Mouse (Mus musculus): Measurements from ENCODE around the gene Cmip. TPM values are rescaled to one million over a fixed set of nuclear protein-coding genes. Genes with fewer than 3 reads are reported as not detected.

Gene Cmip
- polyA plus RNA-seq, 1 experiment from 2014 or later = 21.8 TPM

DNA sequence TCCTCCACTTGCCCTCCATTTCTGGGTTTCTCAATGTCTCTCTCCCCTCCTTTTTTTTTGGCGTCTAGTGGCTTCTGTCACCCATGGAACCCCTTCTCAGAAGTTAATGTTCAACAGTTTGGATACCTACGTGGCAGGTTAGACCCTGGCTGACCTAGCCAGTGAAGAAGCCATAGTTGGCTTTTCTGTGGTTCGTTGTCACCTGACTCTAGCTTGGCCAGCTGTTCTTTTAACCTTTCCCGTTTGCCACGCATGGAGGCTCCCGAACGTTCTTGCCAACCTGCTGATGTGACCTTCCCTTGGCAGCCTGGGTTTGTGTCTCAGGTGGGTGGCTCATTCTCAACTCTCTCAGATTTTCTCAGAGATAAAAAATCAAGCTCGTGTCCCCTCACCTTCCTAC is 60.6 kb downstream of the Cmip start:
- no peak overlapping the region for H3K9ac ChIP-seq
- no peaks in the 10 kb centered on the region for H3K36me3 ChIP-seq
- peaks cover 68% of the 10 kb centered on the region for H3K4me1 ChIP-seq
- H3K27me3 ChIP-seq = no peaks in the 10 kb centered on the region
- peak overlapping the region; percentile 59 for H3K27ac ChIP-seq
- no peaks in the 10 kb centered on the region for H3K9me3 ChIP-seq (replicated peaks)
- no peak overlapping the region for H3K4me3 ChIP-seq (replicated peaks)
- no peak overlapping the region for H3K4me2 ChIP-seq
- no peak for ATAC-seq (replicated peaks; ENCODE audit: low FRiP score)
- WGBS = 66% methylated on average over 8 of the region's 8 CpGs

DNA sequence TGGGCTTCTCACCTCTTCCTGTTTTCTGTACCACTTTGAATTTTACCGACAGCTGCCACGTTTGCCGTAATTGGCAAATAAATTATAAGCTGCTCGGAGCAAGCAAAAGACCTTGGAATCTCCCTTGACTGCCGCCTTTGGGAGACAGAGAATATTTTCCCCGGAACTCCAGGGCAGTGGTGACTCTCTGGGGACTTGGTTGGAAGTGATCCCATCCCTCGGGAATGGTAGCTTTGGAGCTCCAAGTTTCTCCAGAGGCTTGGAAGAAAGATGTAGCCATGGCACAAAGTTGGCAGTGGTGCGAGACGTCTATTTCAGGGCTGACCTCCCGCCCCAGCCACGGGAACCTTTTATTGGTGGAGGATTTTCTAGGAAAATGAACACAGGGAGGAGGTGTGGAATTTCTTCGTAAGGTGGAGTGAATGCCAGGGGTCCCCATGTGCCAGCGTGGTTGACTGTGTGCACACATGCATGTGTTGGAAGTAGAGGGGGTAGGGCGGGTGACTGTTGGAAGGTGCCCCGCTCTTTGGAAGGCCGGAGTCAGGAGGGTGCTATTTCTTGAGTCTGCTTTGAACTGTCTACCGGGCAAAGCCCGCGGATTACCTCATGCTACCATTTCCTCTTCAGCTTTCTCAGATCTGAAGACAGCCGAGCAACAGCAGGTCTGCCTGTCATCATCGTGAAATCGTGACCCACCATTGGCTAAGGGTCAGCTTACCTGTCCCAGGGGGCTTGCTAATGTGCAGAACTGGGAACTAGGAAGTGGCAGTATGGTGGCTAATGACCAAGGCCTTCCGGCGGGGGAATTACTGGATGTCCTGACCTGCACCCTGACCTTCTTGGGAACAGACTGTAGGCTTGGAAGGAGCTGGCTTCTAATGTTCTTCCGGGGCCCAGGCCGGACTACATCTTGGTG is 62.3 kb downstream of the Cmip start:
- Histone ChIP-seq H3K4me1 (peaks cover 71% of the 10 kb centered on the region), H3K4me3 (replicated peaks) (no peak overlapping the region), H3K9me3 (replicated peaks) (no peaks in the 10 kb centered on the region), H3K27ac (0 out of 2 replicates have a peak overlapping the region, but pooled peaks have one; percentile 9), H3K4me2 (no peak overlapping the region), H3K9ac (no peak overlapping the region), H3K27me3 (no peaks in the 10 kb centered on the region), H3K36me3 (no peaks in the 10 kb centered on the region)
- 75% methylated on average over 26 of the region's 26 CpGs for WGBS
- ATAC-seq (replicated peaks; ENCODE audit: low FRiP score) = no peak

DNA sequence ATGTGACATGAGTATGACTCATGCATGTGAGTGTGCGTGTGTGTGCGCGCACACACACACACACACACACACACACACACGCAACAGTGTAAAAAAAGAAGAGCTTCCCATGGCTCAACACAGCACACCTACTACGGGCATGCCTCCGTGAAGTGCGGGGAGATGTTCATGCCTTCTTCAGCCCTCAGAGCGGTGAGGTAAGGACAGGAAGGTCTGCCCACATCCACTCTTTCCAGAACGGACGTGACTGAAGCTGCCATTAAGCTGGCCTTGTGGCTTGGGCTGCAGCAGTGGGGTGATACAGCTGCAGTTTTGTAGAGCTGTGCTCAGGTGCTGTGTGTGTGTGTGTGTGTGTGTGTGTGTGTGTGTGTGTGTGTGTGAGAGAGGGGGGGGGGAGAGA is 63.8 kb downstream of the Cmip start:
- Histone ChIP-seq H3K27me3 (no peaks in the 10 kb centered on the region), H3K27ac (no peak overlapping the region), H3K36me3 (0 out of 2 replicates have a peak, but pooled peaks cover 4% of the 10 kb centered on the region), H3K4me3 (replicated peaks) (no peak overlapping the region), H3K9ac (no peak overlapping the region), H3K4me1 (peaks cover 57% of the 10 kb centered on the region), H3K9me3 (replicated peaks) (no peaks in the 10 kb centered on the region), H3K4me2 (no peak overlapping the region)
- 93% methylated on average over 10 of the region's 10 CpGs for WGBS
- ATAC-seq (replicated peaks; ENCODE audit: low FRiP score) = no peak

DNA sequence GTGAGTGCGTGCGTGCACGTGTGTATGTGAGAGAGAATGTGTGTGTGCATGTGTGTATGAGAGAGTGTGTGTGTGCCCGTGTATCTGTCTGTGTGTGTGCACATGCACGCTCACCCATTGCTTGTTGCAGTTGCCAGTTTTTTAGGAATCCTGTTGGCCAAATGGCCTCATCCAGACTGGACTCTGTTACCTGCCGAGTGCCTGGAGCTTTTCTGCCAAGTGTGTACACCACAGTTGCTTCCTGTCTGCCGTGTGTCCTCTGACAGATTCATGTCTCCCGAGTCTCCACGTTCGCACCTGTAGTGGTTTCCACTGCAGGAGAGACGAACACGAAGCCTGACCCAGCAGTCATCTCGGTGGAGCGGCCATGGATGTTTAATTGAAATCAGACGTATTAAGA is 64.4 kb downstream of the Cmip start:
- Histone ChIP-seq H3K36me3 (0 out of 2 replicates have a peak, but pooled peaks cover 4% of the 10 kb centered on the region), H3K9ac (no peak overlapping the region), H3K27ac (no peak overlapping the region), H3K4me3 (replicated peaks) (no peak overlapping the region), H3K4me1 (peaks cover 51% of the 10 kb centered on the region), H3K4me2 (no peak overlapping the region), H3K27me3 (no peaks in the 10 kb centered on the region), H3K9me3 (replicated peaks) (no peaks in the 10 kb centered on the region)
- ATAC-seq (replicated peaks; ENCODE audit: low FRiP score) = no peak
- WGBS = 79% methylated on average over 15 of the region's 15 CpGs

DNA sequence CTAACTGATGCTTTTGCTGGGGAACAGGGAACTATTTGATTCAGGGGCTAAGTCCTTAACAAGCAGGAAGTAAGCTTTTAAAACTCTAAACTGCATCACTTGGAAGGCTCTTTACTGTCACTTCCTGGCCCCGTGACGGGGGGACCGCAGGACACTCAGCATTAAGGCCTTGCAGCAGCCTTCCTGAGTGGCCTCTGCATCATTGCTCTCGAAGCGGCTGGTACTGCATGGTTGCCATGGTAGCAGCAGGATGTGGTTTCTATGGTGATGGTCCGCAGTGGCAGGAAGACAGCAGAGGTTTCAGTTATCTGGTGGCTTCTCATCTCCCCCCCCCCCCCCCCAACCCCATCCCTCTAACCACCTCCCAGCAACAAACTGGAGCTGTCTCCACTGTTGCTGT is 65.2 kb downstream of the Cmip start:
- no peak overlapping the region for H3K9ac ChIP-seq
- no peak overlapping the region for H3K4me3 ChIP-seq (replicated peaks)
- H3K4me2 ChIP-seq = no peak overlapping the region
- H3K27ac ChIP-seq = no peak overlapping the region
- 0 out of 2 replicates have a peak, but pooled peaks cover 4% of the 10 kb centered on the region for H3K36me3 ChIP-seq
- no peaks in the 10 kb centered on the region for H3K27me3 ChIP-seq
- no peak for ATAC-seq (replicated peaks; ENCODE audit: low FRiP score)
- 65% methylated on average over 6 of the region's 6 CpGs for WGBS
- H3K4me1 ChIP-seq = peaks cover 45% of the 10 kb centered on the region
- H3K9me3 ChIP-seq (replicated peaks) = no peaks in the 10 kb centered on the region

DNA sequence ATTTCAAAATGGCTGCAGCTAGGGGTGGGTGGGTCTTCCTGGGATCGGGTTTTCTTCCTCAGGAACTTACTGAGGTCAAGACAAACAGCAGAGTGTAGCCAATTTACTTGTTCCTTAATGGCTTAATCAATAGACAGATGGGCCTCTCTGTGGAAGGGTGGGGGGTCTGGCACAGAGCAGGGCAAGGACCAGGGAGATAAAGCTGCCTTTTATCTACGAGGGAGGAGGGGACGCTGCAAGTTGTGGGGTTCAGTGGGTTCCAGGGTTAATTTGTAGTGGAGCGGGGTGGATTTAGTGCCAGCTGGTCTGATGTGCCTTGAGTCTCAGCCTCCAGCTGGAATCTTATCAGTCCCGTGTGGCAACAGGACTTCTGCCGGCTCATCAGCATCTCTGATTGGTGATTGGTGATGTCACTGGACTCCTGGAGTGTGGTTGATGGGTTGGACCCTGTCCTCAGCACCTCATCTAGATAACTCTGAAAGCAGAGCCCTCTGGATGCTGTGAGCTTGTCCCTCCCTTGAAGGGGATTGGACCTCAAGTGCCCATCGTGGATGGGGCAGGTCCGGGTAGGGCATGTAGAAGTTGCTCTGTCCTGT is 65.9 kb downstream of the Cmip start:
- Histone ChIP-seq H3K36me3 (0 out of 2 replicates have a peak, but pooled peaks cover 4% of the 10 kb centered on the region), H3K27ac (peak overlapping the region; percentile 3; the same call in 1 of the 2 replicates), H3K4me1 (peaks cover 44% of the 10 kb centered on the region), H3K9ac (no peak overlapping the region), H3K4me3 (replicated peaks) (no peak overlapping the region), H3K4me2 (no peak overlapping the region), H3K27me3 (no peaks in the 10 kb centered on the region), H3K9me3 (replicated peaks) (no peaks in the 10 kb centered on the region)
- WGBS = 62% methylated on average over 8 of the region's 8 CpGs
- ATAC-seq (replicated peaks; ENCODE audit: low FRiP score) = no peak

DNA sequence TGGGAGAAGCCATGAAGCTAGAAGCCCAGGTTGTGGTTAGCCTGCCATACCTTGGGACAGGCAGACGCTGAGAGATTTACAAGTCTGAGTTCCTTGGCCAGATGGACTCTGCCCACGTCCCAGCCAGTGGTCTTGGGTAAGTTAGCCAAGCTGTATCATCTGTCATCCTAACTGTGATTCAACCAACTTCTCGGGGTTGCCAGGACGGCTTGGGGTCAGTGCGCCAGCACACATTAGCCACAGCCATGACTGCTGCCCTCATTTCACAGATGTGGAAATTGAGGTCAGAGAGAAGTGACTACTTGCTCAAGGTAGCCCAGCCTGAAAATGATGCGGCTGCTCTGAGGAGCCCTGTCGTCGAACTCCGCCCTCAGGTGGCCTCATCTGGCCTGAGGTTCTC is 68.0 kb downstream of the Cmip start:
- Histone ChIP-seq H3K27me3 (no peaks in the 10 kb centered on the region), H3K9ac (no peak overlapping the region), H3K36me3 (0 out of 2 replicates have a peak, but pooled peaks cover 4% of the 10 kb centered on the region), H3K4me1 (peaks cover 45% of the 10 kb centered on the region), H3K4me3 (replicated peaks) (no peak overlapping the region), H3K4me2 (no peak overlapping the region), H3K27ac (no peak overlapping the region), H3K9me3 (replicated peaks) (no peaks in the 10 kb centered on the region)
- ATAC-seq (replicated peaks; ENCODE audit: low FRiP score) = no peak
- WGBS = 93% methylated on average over 9 of the region's 9 CpGs

DNA sequence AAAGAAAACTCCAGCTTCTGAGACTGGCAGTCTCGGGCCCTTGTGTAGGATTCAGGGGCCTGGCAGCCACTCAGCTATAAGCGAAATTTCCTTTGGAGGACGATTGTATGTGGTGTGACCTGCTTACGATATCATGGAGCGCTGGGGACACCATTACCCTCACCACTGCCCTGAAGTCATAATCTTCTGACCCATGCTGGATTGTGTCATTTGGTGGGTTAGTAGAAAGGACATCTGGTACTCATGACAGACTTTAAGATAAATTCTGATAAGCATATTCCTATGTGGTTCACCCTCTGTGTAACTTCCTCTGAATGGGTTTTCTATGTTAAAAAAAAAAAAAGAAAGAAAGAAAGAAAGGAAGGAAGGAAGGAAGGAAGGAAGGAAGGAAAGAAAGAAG is 69.9 kb downstream of the Cmip start:
- Histone ChIP-seq H3K9ac (no peak overlapping the region), H3K4me3 (replicated peaks) (no peak overlapping the region), H3K36me3 (0 out of 2 replicates have a peak, but pooled peaks cover 4% of the 10 kb centered on the region), H3K27me3 (no peaks in the 10 kb centered on the region), H3K27ac (no peak overlapping the region), H3K4me2 (no peak overlapping the region), H3K9me3 (replicated peaks) (no peaks in the 10 kb centered on the region), H3K4me1 (peaks cover 44% of the 10 kb centered on the region)
- no peak for ATAC-seq (replicated peaks; ENCODE audit: low FRiP score)
- 92% methylated on average over 5 of the region's 5 CpGs for WGBS

DNA sequence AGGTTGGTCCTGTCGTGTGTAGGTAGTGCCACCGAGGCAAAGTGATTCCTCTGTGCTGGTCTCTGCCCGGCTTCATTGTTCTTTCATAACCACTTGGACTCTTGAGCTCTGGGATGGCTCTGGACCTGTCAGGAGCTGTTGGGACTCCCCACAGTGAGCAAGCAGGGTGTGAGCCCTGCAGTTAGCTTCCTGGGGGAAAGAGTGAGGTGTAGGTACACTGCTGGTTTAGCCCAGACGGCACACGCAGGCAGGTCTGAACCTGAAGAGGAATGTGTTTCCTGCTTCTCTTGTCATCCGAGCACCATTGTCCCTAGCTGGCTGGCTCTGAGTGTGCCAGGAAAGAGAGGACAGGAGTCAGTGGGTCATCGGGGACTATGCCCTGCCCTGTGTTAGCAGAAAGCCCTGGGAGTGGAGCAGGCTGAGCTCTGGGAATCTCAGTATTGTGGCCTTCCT is 70.5 kb downstream of the Cmip start:
- no peaks in the 10 kb centered on the region for H3K27me3 ChIP-seq
- peak overlapping the region; percentile 73 for H3K27ac ChIP-seq
- 0 out of 2 replicates have a peak, but pooled peaks cover 4% of the 10 kb centered on the region for H3K36me3 ChIP-seq
- WGBS = 39% methylated on average over 7 of the region's 7 CpGs
- no peaks in the 10 kb centered on the region for H3K9me3 ChIP-seq (replicated peaks)
- no peak overlapping the region for H3K4me2 ChIP-seq
- peaks cover 44% of the 10 kb centered on the region for H3K4me1 ChIP-seq
- no peak overlapping the region for H3K9ac ChIP-seq
- ATAC-seq (replicated peaks; ENCODE audit: low FRiP score) = peak; percentile 38; the same call in 1 of the 2 replicates
- H3K4me3 ChIP-seq (replicated peaks) = no peak overlapping the region

DNA sequence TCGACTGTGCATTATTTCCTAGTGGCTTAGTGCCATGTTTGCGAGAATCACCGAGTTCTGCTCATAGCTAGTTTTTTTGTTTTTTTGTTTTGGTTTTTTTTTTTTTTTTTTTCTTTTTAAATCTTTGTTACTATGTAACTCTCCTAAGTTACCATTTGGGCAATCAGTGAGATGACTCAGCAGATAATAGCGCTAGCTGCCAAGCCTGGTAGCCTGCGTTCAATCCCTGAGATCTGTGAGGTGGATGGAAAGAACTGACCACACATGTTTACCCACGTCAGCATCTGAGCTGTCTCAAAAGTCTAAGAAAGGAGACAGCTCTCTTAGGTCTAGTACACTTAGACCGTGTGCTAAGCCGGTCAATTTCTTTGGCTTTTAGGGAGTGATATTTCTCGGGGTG is 71.9 kb downstream of the Cmip start:
- no peaks in the 10 kb centered on the region for H3K9me3 ChIP-seq (replicated peaks)
- H3K9ac ChIP-seq = no peak overlapping the region
- H3K27ac ChIP-seq = no peak overlapping the region
- WGBS = 81% methylated on average over 9 of the region's 9 CpGs
- H3K36me3 ChIP-seq = 0 out of 2 replicates have a peak, but pooled peaks cover 4% of the 10 kb centered on the region
- no peak for ATAC-seq (replicated peaks; ENCODE audit: low FRiP score)
- no peak overlapping the region for H3K4me3 ChIP-seq (replicated peaks)
- H3K4me1 ChIP-seq = peaks cover 49% of the 10 kb centered on the region
- no peaks in the 10 kb centered on the region for H3K27me3 ChIP-seq
- H3K4me2 ChIP-seq = no peak overlapping the region

DNA sequence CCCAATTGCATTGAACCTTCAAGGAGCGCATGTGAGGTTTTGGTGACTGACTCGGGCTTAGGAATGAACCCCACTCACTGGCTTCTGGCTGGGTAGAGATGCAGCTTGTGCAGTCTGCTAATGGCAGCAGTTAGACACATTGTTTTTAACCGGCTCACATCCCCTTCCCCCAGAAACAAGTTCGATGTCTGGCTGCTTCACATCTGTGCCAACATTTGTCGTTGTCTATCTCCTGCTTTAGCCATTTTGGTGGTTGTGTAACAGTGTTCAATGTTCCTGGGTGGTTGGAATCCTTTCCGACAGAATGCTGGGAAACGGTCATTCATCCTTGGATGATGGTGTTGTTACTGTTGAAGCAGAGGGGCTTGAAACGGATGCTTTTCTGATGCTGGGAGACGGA is 72.3 kb downstream of the Cmip start:
- no peak overlapping the region for H3K4me3 ChIP-seq (replicated peaks)
- H3K36me3 ChIP-seq = 0 out of 2 replicates have a peak, but pooled peaks cover 4% of the 10 kb centered on the region
- H3K27me3 ChIP-seq = no peaks in the 10 kb centered on the region
- H3K27ac ChIP-seq = no peak overlapping the region
- no peaks in the 10 kb centered on the region for H3K9me3 ChIP-seq (replicated peaks)
- WGBS = 78% methylated on average over 9 of the region's 9 CpGs
- no peak for ATAC-seq (replicated peaks; ENCODE audit: low FRiP score)
- H3K4me1 ChIP-seq = peaks cover 53% of the 10 kb centered on the region
- no peak overlapping the region for H3K4me2 ChIP-seq
- no peak overlapping the region for H3K9ac ChIP-seq

DNA sequence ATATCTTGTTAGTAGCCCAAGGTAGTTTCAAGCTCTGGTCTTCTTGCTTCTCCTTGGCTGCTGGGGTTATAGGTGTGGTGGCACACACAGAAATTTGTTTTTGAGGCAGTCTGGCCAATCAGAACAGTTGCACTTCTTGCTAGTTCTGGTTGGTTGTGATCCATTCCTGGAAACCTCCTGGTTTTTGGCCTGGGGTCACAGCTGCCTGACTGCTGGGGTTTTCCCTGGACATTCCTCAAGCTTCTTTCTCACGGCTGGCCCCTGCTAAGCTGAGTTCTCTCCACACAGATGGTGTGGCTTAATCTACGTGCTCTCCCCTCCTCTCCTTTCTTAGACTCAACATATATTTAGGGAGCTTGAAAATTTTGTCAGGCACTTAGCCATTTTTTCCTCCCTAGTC is 73.0 kb downstream of the Cmip start:
- 53% methylated on average over 2 of the region's 2 CpGs for WGBS
- no peak overlapping the region for H3K4me2 ChIP-seq
- H3K4me1 ChIP-seq = peaks cover 61% of the 10 kb centered on the region
- no peaks in the 10 kb centered on the region for H3K9me3 ChIP-seq (replicated peaks)
- no peaks in the 10 kb centered on the region for H3K27me3 ChIP-seq
- no peak overlapping the region for H3K27ac ChIP-seq
- H3K9ac ChIP-seq = no peak overlapping the region
- H3K36me3 ChIP-seq = 0 out of 2 replicates have a peak, but pooled peaks cover 3% of the 10 kb centered on the region
- no peak overlapping the region for H3K4me3 ChIP-seq (replicated peaks)
- no peak for ATAC-seq (replicated peaks; ENCODE audit: low FRiP score)
